Mouse (Mus musculus): Measurements from ENCODE around the gene Tmem231. TPM values are rescaled to one million over a fixed set of nuclear protein-coding genes. Genes with fewer than 3 reads are reported as not detected.

The Tmem231 gene
- polyA plus RNA-seq, 2 experiments: 15.7 to 16.3 TPM

- H3K27me3 ChIP-seq (ENCODE audit: control insufficient read depth, insufficient read depth, low read length): no peaks in the 10 kb centered on the region
- 70% methylated on average over 15 of the region's 15 CpGs for WGBS
- no peak for TF ChIP-seq POLR2A (IDR thresholded peaks at IDR 0.05; ENCODE audit: borderline replicate concordance, extremely low read depth, insufficient read depth, insufficient read length)
- DNase-seq (ENCODE audit: low spot score) (no peak), ATAC-seq (ENCODE audit: low FRiP score, low read depth) (no peak)
- no peak overlapping the region for H3K4me3 ChIP-seq (replicated peaks; ENCODE audit: low read length)
- H3K9ac ChIP-seq (ENCODE audit: low read depth, low read length, severe bottlenecking): no peak overlapping the region
- no peaks in the 10 kb centered on the region for H3K4me1 ChIP-seq (ENCODE audit: control insufficient read depth, insufficient read depth, low read length)
- H3K4me2 ChIP-seq (replicated peaks; ENCODE audit: low read depth, low read length, severe bottlenecking): no peak overlapping the region
- no peak overlapping the region for H3K27ac ChIP-seq (replicated peaks; ENCODE audit: low read depth, low read length)
- no peaks in the 10 kb centered on the region for H3K9me3 ChIP-seq (ENCODE audit: control insufficient read depth, low read length)
- H3K36me3 ChIP-seq (ENCODE audit: control insufficient read depth, insufficient read depth, low read length): peaks cover 13% of the 10 kb centered on the region
These were observed 27.1 kb upstream of the Tmem231 start for GRCm38 (mm10) chr8:111960591-111961321.

- Histone ChIP-seq H3K9me3 (ENCODE audit: control insufficient read depth, low read length) (no peaks in the 10 kb centered on the region), H3K9ac (ENCODE audit: low read depth, low read length, severe bottlenecking) (no peak overlapping the region), H3K4me1 (ENCODE audit: control insufficient read depth, insufficient read depth, low read length) (no peaks in the 10 kb centered on the region), H3K36me3 (ENCODE audit: control insufficient read depth, insufficient read depth, low read length) (peaks cover 40% of the 10 kb centered on the region), H3K4me3 (replicated peaks; ENCODE audit: low read length) (no peak overlapping the region), H3K4me2 (replicated peaks; ENCODE audit: low read depth, low read length, severe bottlenecking) (no peak overlapping the region), H3K27me3 (ENCODE audit: control insufficient read depth, insufficient read depth, low read length) (no peaks in the 10 kb centered on the region), H3K27ac (replicated peaks; ENCODE audit: low read depth, low read length) (no peak overlapping the region)
- DNase-seq (ENCODE audit: low spot score) (no peak), ATAC-seq (ENCODE audit: low FRiP score, low read depth) (no peak)
- TF ChIP-seq POLR2A (IDR thresholded peaks at IDR 0.05; ENCODE audit: borderline replicate concordance, extremely low read depth, insufficient read depth, insufficient read length): no peak
- 92% methylated on average over 2 of the region's 2 CpGs for WGBS
These were observed 23.6 kb upstream of the Tmem231 start for GRCm38 (mm10) chr8:111957231-111957630.

GRCm38 (mm10) chr8:111955879-111956278, 22.2 kb upstream of the Tmem231 start:
- ATAC-seq (ENCODE audit: low FRiP score, low read depth): no peak
- peaks cover 49% of the 10 kb centered on the region for H3K36me3 ChIP-seq (ENCODE audit: control insufficient read depth, insufficient read depth, low read length)
- 83% methylated on average over 5 of the region's 5 CpGs for WGBS

GRCm38 (mm10) chr8:111954844-111955594, 21.3 kb upstream of the Tmem231 start:
- Histone ChIP-seq H3K4me1 (ENCODE audit: control insufficient read depth, insufficient read depth, low read length) (no peaks in the 10 kb centered on the region), H3K4me2 (replicated peaks; ENCODE audit: low read depth, low read length, severe bottlenecking) (no peak overlapping the region), H3K9me3 (ENCODE audit: control insufficient read depth, low read length) (no peaks in the 10 kb centered on the region), H3K36me3 (ENCODE audit: control insufficient read depth, insufficient read depth, low read length) (peaks cover 51% of the 10 kb centered on the region), H3K27me3 (ENCODE audit: control insufficient read depth, insufficient read depth, low read length) (no peaks in the 10 kb centered on the region), H3K9ac (ENCODE audit: low read depth, low read length, severe bottlenecking) (no peak overlapping the region), H3K4me3 (replicated peaks; ENCODE audit: low read length) (no peak overlapping the region), H3K27ac (replicated peaks; ENCODE audit: low read depth, low read length) (no peak overlapping the region)
- ATAC-seq (ENCODE audit: low FRiP score, low read depth) (no peak), DNase-seq (ENCODE audit: low spot score) (no peak)
- TF ChIP-seq POLR2A (IDR thresholded peaks at IDR 0.05; ENCODE audit: borderline replicate concordance, extremely low read depth, insufficient read depth, insufficient read length): no peak
- WGBS: 79% methylated on average over 4 of the region's 4 CpGs

More at GRCm38 (mm10) chr8:111955879-111956278, 22.2 kb upstream of the Tmem231 start:
- Histone ChIP-seq H3K27me3 (ENCODE audit: control insufficient read depth, insufficient read depth, low read length) (no peaks in the 10 kb centered on the region), H3K4me3 (replicated peaks; ENCODE audit: low read length) (no peak overlapping the region), H3K9me3 (ENCODE audit: control insufficient read depth, low read length) (no peaks in the 10 kb centered on the region), H3K4me2 (replicated peaks; ENCODE audit: low read depth, low read length, severe bottlenecking) (no peak overlapping the region), H3K9ac (ENCODE audit: low read depth, low read length, severe bottlenecking) (no peak overlapping the region), H3K4me1 (ENCODE audit: control insufficient read depth, insufficient read depth, low read length) (no peaks in the 10 kb centered on the region), H3K27ac (replicated peaks; ENCODE audit: low read depth, low read length) (no peak overlapping the region)
- no peak for DNase-seq (ENCODE audit: low spot score)
- no peak for TF ChIP-seq POLR2A (IDR thresholded peaks at IDR 0.05; ENCODE audit: borderline replicate concordance, extremely low read depth, insufficient read depth, insufficient read length)

- Histone ChIP-seq H3K4me3 (replicated peaks; ENCODE audit: low read length) (no peak overlapping the region), H3K4me1 (ENCODE audit: control insufficient read depth, insufficient read depth, low read length) (no peaks in the 10 kb centered on the region), H3K36me3 (ENCODE audit: control insufficient read depth, insufficient read depth, low read length) (peaks cover 68% of the 10 kb centered on the region), H3K27ac (replicated peaks; ENCODE audit: low read depth, low read length) (no peak overlapping the region), H3K9me3 (ENCODE audit: control insufficient read depth, low read length) (no peaks in the 10 kb centered on the region), H3K27me3 (ENCODE audit: control insufficient read depth, insufficient read depth, low read length) (no peaks in the 10 kb centered on the region), H3K9ac (ENCODE audit: low read depth, low read length, severe bottlenecking) (no peak overlapping the region), H3K4me2 (replicated peaks; ENCODE audit: low read depth, low read length, severe bottlenecking) (no peak overlapping the region)
- no peak for DNase-seq (ENCODE audit: low spot score)
- ATAC-seq (ENCODE audit: low FRiP score, low read depth): no peak
- TF ChIP-seq POLR2A (IDR thresholded peaks at IDR 0.05; ENCODE audit: borderline replicate concordance, extremely low read depth, insufficient read depth, insufficient read length): no peak
- WGBS: 93% methylated on average over 5 of the region's 5 CpGs
These were observed 18.3 kb upstream of the Tmem231 start for GRCm38 (mm10) chr8:111951936-111952335.
